Mouse (Mus musculus) stomach, embryonic 15.5 days (tissue): Measurements from ENCODE around the gene Rnf128. TPM values are rescaled to one million over a fixed set of nuclear protein-coding genes. Genes with fewer than 3 reads are reported as not detected.

Experiments
- ATAC-seq: fragments of 200-750 bp; cut with Nextera tagmentation; 2 replicates; pipeline ENCODE4 v1.8.0; 2017; ENCODE audit warnings: low read depth, moderate number of reproducible peaks, moderate TSS enrichment; ENCODE audit not compliant: insufficient read depth, low FRiP score
- H3K27ac ChIP-seq: fragments of 300-500 bp; sonication (generic); 2 replicates; pipeline ENCODE4 v1.5.1; 2015; ENCODE audit warnings: mild to moderate bottlenecking, inconsistent platforms
- H3K27me3 ChIP-seq: fragments of 300-500 bp; sonication (generic); replicated peaks from 2 replicates; pipeline ENCODE4 v1.6.1; 2015; ENCODE audit warnings: inconsistent platforms
- H3K36me3 ChIP-seq: fragments of 300-500 bp; sonication (generic); 2 replicates; pipeline ENCODE4 v1.6.1; 2015; ENCODE audit warnings: inconsistent platforms
- H3K4me1 ChIP-seq: fragments of 300-500 bp; sonication (generic); 2 replicates; pipeline ENCODE4 v1.6.1; 2015; ENCODE audit warnings: inconsistent platforms
- H3K4me2 ChIP-seq: fragments of 300-500 bp; sonication (generic); 2 replicates; pipeline ENCODE4 v1.6.1; 2015; ENCODE audit warnings: mild to moderate bottlenecking, inconsistent platforms
- H3K4me3 ChIP-seq: fragments of 300-500 bp; sonication (generic); replicated peaks from 2 replicates; pipeline ENCODE4 v1.5.1; 2015; ENCODE audit warnings: inconsistent platforms
- H3K9ac ChIP-seq: fragments of 300-500 bp; sonication (generic); 2 replicates; pipeline ENCODE4 v1.6.1; 2015; ENCODE audit warnings: inconsistent platforms
- H3K9me3 ChIP-seq: fragments of 300-500 bp; sonication (generic); 2 replicates; pipeline ENCODE4 v1.6.1; 2016; ENCODE audit warnings: inconsistent platforms
- WGBS: fragments of 180-500 bp; shearing (Covaris S2); methylation state at CpG from one replicate; pipeline ENCODE4 v1.1.7; 2015; 5-methylcytosine and 5-hydroxymethylcytosine counted together
- polyA plus RNA-seq: library from polyadenylated mRNA; unstranded; fragments of >200 nt; fragmentation: Nextera tagmentation; extraction: Ambion mirVana; gene quantifications from 2 replicates; pipeline ENCODE4 v1.2.1, GENCODE M21; 2015

Gene Rnf128
- polyA plus RNA-seq = 51.2 and 56.7 TPM in 2 replicates

DNA sequence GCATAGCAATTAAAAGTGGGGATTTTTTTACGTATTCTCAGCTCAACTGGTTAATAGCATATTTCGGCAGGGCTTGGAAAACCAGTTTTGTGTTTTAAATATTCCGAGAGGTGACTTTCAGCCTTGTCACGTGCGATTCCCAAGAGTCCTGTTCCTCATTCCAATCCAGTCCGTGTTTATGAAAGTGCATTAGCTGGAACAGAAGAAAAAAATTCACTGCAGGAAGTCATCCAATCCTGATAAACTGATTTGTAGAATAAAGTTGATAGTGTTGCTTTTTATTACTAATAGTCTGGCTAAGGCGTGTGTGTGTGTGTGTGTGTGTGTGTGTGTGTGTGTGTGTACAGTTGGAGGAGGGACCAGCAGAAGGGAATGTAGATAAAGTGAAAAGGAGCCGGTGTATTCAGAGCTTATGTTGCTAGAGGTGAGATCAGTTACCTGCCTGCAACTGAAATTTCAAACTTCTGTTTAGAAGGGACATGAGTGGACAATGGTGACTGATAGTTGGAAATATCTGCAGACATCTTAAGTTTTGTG lies at the start of gene Rnf128:
Gene Rnf128 (plus strand): TSS at position 392 of the 537 bp plus-strand sequence.
- peak within 1 kb of the TSS; percentile 14; the same call in 1 of the 2 replicates for H3K4me3 ChIP-seq
- H3K36me3 ChIP-seq = no peaks in the 10 kb centered on the region
- H3K4me1 ChIP-seq = no peaks in the 10 kb centered on the region
- WGBS = 57% methylated on average over 8 of the region's 8 CpGs
- H3K9ac ChIP-seq = no peak within 1 kb of the TSS
- H3K9me3 ChIP-seq = no peaks in the 10 kb centered on the region
- H3K27me3 ChIP-seq = no peaks in the 10 kb centered on the region
- peak within 1 kb of the TSS; percentile 31; the same call in 1 of the 2 replicates for H3K27ac ChIP-seq
- peak; percentile 77 for ATAC-seq
- H3K4me2 ChIP-seq = no peak within 1 kb of the TSS; the same call in 1 of the 2 replicates

DNA sequence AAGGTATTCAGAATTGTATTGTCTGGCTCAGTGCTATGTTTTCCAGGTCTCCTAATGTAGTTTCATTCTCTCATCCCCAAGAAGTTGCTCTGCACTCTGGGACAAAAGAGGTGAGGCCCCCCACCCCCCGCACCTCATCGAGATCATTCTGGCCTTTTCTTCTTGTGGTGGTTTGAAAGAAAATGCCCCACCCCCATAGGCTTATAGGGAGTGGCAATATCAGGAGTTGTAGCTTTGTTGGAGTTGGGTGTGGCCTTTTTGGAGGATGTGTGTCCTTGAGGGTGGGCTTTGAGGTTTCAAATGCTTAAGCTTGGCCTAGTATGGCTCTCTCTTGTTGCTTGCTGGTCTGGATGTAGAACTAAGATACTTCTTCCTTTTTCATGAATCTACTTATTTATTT lies 47.0 kb upstream of the Rnf128 start:
- H3K4me3 ChIP-seq = no peak overlapping the region
- H3K4me1 ChIP-seq = no peaks in the 10 kb centered on the region
- no peak overlapping the region for H3K27ac ChIP-seq
- no peaks in the 10 kb centered on the region for H3K9me3 ChIP-seq
- H3K4me2 ChIP-seq = no peak overlapping the region
- H3K27me3 ChIP-seq = no peaks in the 10 kb centered on the region
- 76% methylated on average over 2 of the region's 2 CpGs for WGBS
- no peak for ATAC-seq
- no peak overlapping the region for H3K9ac ChIP-seq
- no peaks in the 10 kb centered on the region for H3K36me3 ChIP-seq

DNA sequence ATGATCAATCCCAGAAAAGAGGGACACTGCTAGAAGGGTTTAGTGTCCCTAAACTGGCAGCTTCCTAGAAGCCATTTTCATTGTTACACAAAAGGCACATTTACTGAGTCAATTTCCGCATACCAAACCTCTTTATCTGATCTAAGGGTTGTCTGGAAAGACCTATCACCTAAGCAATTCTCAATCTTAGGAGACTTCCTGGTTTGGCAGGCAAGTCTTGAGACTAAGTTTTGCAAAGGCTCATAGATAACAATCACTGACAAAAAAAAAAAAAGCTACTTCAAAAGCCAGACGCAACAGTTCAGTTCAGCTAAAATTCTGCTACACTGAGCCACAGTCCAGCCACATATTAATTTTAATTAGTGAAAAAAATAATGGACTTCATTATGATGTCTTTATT lies 43.9 kb upstream of the Rnf128 start:
- H3K4me1 ChIP-seq = no peaks in the 10 kb centered on the region
- no peak overlapping the region for H3K27ac ChIP-seq
- no peak overlapping the region for H3K9ac ChIP-seq
- no peak for ATAC-seq
- H3K27me3 ChIP-seq = no peaks in the 10 kb centered on the region
- no peak overlapping the region for H3K4me2 ChIP-seq
- 61% methylated on average over 2 of the region's 2 CpGs for WGBS
- no peaks in the 10 kb centered on the region for H3K36me3 ChIP-seq
- H3K4me3 ChIP-seq = no peak overlapping the region
- no peaks in the 10 kb centered on the region for H3K9me3 ChIP-seq

DNA sequence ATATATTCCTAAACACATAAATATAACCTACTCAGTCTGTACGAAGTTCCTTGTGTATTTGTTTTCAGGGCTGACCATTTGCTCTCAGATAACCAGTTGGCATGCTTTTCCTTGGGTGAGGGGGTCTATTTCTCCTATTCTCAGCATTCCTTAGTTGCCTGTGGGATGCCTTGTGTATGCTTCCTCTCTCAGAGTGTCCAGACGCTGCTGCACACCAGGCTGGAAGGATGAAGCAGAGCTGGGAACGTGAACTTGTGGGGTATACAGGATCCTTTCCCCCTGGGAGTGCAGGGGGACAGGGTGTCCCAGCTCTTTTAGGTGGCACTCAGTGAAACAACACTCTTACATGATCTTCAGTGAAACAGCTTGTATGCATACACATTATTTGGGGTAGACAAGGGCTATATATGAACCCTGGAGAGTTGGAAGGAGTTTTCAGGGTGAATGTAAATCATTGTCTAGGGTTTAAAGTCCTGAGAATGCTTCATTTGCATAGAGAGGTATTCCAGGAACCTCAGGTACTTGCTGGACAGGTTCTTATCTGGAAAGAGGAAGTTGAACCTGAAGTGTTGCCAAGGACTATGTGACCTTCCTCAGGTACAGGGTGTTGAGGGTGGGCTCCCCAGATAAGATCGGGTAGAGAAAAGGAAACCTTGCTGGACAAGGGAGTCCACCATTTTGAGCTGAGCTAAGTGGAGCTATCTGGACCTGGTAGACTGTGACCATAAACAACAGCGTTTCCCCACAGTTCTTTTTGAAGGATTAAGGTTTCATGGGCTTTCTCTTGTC lies 38.6 kb upstream of the Rnf128 start:
- peak; percentile 77 for ATAC-seq
- Histone ChIP-seq H3K4me3 (no peak overlapping the region), H3K36me3 (no peaks in the 10 kb centered on the region), H3K4me1 (no peaks in the 10 kb centered on the region), H3K4me2 (no peak overlapping the region), H3K9ac (no peak overlapping the region), H3K27me3 (no peaks in the 10 kb centered on the region), H3K27ac (0 out of 2 replicates have a peak overlapping the region, but pooled peaks have one; percentile 54), H3K9me3 (no peaks in the 10 kb centered on the region)
- 57% methylated on average over 5 of the region's 5 CpGs for WGBS

DNA sequence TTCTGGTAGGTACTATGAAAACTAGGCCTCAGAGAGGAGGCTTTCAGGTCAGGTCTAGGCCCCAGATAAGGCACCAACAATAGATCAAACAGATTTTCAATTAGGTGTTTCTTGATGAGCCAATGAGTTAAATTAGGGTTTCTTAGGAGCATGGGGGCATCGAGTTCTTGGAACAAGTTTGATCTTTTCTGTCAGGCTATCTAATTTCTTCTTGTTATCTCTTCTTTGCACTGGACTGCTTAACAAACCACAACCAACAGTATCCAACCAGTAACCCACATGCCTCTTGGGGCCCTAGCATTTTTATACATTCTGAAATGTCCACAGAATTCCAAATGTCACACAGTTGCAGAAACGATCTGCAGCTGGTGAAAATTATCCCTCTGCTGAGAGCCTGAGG lies 37.4 kb upstream of the Rnf128 start:
- Histone ChIP-seq H3K9me3 (no peaks in the 10 kb centered on the region), H3K4me2 (no peak overlapping the region), H3K36me3 (no peaks in the 10 kb centered on the region), H3K27ac (no peak overlapping the region), H3K9ac (no peak overlapping the region), H3K27me3 (no peaks in the 10 kb centered on the region), H3K4me3 (no peak overlapping the region), H3K4me1 (no peaks in the 10 kb centered on the region)
- ATAC-seq = no peak
- 77% methylated on average over 2 of the region's 2 CpGs for WGBS

DNA sequence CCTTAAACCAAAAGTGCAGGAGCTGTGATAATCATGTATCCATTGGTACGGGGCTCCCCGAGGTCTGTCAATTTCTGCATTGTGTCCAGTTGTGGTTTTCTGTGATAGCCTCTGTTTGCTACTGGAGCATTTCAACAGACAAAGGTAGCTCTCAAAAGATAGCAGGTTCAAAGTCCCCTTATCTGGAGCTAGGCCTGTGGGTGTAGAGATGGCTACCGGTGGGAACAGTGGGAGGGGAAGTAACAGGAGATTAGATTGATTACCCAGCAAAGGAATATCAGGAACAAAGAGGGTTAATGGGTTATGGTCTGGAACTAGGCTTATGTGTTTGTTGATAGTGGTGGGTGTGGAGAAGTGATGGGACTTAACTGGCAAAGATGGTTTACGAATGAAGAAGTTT lies 36.1 kb upstream of the Rnf128 start:
- H3K4me1 ChIP-seq = no peaks in the 10 kb centered on the region
- H3K27me3 ChIP-seq = no peaks in the 10 kb centered on the region
- no peak overlapping the region for H3K4me3 ChIP-seq
- no peaks in the 10 kb centered on the region for H3K9me3 ChIP-seq
- 70% methylated on average over 4 of the region's 4 CpGs for WGBS
- no peaks in the 10 kb centered on the region for H3K36me3 ChIP-seq
- ATAC-seq = no peak
- no peak overlapping the region for H3K9ac ChIP-seq
- H3K27ac ChIP-seq = no peak overlapping the region
- no peak overlapping the region for H3K4me2 ChIP-seq

DNA sequence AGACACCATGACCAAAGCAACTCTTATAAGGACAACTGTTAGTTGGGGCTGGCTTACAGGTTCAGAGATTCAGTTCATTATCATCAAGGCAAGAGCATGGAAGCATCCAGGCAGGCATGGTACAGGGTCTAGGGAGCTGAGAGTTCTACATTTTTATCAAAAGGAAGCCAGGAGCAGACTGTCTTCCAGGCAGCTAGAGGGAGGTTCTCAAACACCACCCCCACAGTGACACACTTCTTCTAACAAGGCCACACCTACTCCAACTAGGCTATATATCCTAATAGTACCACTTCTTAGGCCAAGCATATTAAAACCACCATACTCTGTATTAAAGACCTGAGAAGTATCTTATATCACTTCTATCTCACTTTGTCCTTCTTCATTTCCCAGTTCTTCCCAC lies 33.4 kb upstream of the Rnf128 start:
- H3K4me3 ChIP-seq = no peak overlapping the region
- no peak overlapping the region for H3K27ac ChIP-seq
- no peak overlapping the region for H3K4me2 ChIP-seq
- H3K27me3 ChIP-seq = no peaks in the 10 kb centered on the region
- H3K4me1 ChIP-seq = no peaks in the 10 kb centered on the region
- no peaks in the 10 kb centered on the region for H3K36me3 ChIP-seq
- no peak overlapping the region for H3K9ac ChIP-seq
- no peak for ATAC-seq
- no peaks in the 10 kb centered on the region for H3K9me3 ChIP-seq

DNA sequence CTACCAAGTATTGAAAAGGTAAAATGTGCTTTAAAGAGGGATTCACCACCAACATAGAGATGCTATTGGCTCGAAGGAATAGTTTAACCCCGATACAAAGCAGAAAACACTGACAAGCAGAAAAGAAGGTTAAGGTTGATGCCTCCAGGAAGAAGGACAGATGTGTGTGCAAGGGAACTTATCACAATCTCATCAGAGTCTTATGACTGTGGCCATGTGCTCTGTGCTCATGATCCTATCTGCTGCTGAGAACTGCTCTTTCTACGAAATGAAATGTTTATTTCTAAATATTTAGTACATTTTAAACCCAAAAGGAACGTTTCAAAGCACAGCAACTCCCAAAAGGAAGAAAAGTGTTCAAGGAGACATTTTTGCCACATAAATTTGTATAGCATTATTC lies 30.8 kb upstream of the Rnf128 start:
- ATAC-seq = no peak
- H3K9ac ChIP-seq = no peak overlapping the region
- no peaks in the 10 kb centered on the region for H3K27me3 ChIP-seq
- WGBS = 75% methylated on average over 4 of the region's 4 CpGs
- no peaks in the 10 kb centered on the region for H3K36me3 ChIP-seq
- no peaks in the 10 kb centered on the region for H3K9me3 ChIP-seq
- no peak overlapping the region for H3K4me2 ChIP-seq
- no peaks in the 10 kb centered on the region for H3K4me1 ChIP-seq
- H3K27ac ChIP-seq = no peak overlapping the region
- no peak overlapping the region for H3K4me3 ChIP-seq

DNA sequence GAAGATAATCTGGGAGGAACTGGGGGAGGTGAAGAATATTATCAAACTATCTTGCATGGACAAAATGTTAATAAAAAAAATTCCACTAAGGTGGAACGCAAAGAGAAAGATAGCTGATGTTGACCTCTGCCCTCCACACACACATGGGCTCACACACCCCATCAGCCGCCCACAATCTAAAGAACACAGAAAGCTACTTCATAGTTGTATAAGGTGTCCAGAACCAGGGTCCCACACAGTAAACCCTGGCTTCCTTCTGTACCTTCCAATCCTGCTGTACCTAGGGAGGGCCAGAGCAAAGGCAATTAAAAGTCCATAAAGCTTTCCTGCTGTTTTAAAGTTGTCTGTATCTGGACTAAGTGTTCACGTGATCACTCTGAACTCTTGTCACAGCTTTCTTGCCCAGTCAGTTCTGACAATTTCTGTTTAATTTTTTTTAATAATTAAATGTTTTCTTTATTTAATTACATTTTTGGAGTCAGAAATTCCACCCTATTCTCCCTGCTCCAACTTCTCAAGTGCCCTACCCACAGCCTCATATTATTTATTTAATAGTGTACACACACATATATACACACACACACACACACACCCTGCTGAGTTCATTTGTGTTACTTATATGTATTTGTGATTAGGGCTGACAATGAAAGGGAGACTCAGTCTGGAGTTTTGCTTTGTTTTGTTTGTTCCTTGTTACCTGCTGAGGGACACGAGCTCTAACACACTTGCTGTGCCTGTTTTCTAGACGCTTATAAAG lies 25.3 kb upstream of the Rnf128 start:
- no peaks in the 10 kb centered on the region for H3K9me3 ChIP-seq
- 67% methylated on average over 5 of the region's 5 CpGs for WGBS
- no peaks in the 10 kb centered on the region for H3K36me3 ChIP-seq
- no peak overlapping the region for H3K4me3 ChIP-seq
- ATAC-seq = 0 out of 2 replicates have a peak, but pooled peaks have one; percentile 58
- no peak overlapping the region for H3K4me2 ChIP-seq
- H3K9ac ChIP-seq = no peak overlapping the region
- H3K27ac ChIP-seq = no peak overlapping the region
- H3K4me1 ChIP-seq = no peaks in the 10 kb centered on the region
- no peaks in the 10 kb centered on the region for H3K27me3 ChIP-seq

DNA sequence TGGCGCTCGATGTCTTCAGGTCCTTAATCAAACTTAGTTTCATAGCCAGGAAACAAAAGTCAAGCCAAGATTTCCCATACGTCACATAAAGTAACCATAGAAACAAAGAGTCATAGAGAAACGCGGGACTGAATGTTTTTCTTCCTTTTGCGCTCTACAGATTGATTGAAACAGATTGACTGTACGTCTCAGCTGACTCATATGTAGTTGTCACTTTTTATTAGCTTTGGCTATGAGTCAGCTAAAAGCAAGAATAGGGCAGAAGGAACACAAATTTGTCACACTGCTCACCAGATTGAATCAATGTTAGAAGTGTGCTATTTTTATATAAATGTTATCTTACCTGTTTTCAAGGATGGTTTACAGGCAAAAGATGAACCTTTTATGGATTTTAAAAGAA lies 19.4 kb upstream of the Rnf128 start:
- 66% methylated on average over 7 of the region's 7 CpGs for WGBS
- Histone ChIP-seq H3K4me2 (no peak overlapping the region), H3K27ac (no peak overlapping the region), H3K36me3 (no peaks in the 10 kb centered on the region), H3K4me1 (no peaks in the 10 kb centered on the region), H3K27me3 (no peaks in the 10 kb centered on the region), H3K9me3 (no peaks in the 10 kb centered on the region), H3K9ac (no peak overlapping the region), H3K4me3 (no peak overlapping the region)
- no peak for ATAC-seq

DNA sequence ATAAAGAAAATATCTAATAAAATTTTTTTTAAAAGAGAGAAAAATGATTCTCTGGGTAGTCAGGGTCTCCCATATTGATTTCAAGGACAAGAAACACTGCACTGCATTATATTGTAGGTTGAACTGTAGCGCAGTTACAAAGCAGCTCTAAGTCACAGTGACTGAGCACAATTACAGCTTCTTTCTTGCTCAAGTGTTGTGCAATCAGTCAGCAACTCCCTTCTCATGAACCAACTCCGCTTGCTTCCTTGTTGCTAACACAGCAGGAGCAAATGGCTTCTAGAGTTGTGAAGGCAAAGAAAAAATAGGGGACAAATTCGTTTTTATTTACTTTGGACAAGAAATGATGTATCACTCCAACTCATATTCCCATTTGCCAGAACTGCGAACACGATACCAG lies 12.7 kb upstream of the Rnf128 start:
- Histone ChIP-seq H3K36me3 (no peaks in the 10 kb centered on the region), H3K27ac (no peak overlapping the region), H3K9me3 (no peaks in the 10 kb centered on the region), H3K4me2 (no peak overlapping the region), H3K4me3 (no peak overlapping the region), H3K27me3 (no peaks in the 10 kb centered on the region), H3K9ac (no peak overlapping the region), H3K4me1 (no peaks in the 10 kb centered on the region)
- WGBS = 71% methylated on average over 5 of the region's 5 CpGs
- no peak for ATAC-seq

DNA sequence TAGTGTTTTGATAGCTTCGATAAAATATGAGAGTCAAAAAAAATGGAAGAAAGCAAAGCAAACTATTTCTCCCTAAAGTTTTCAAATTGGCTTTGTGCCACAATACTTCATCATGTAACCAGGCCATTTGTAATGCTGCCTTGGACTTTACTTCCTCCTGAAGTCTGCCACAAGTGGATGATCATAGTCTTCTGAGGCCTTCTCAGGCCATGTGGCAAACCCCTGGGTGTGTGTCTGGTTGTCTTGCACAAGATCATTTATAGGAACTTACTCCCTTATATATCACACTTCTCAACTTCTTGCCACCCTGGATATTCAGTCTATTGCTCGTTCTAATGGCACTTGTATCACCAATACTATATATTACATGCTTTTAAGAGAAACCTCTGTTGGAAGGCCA lies 11.0 kb upstream of the Rnf128 start:
- Histone ChIP-seq H3K4me1 (no peaks in the 10 kb centered on the region), H3K9me3 (no peaks in the 10 kb centered on the region), H3K36me3 (no peaks in the 10 kb centered on the region), H3K27me3 (no peaks in the 10 kb centered on the region), H3K9ac (no peak overlapping the region), H3K27ac (no peak overlapping the region), H3K4me3 (no peak overlapping the region), H3K4me2 (no peak overlapping the region)
- ATAC-seq = no peak
- WGBS = 79% methylated on average over 2 of the region's 2 CpGs
